Mouse (Mus musculus) neutrophil, adult 5-6 weeks (primary cell): ENCODE data around the gene Cep170b. TPM values are rescaled to one million over a fixed set of nuclear protein-coding genes. Genes with fewer than 3 reads are reported as not detected.

ENCODE experiments used
- ATAC-seq: fragments of 151-379, 151-347 bp; 2 replicates; pipeline ENCODE4 v1.8.0; 2017; ENCODE audit warnings: mild to moderate bottlenecking, moderate TSS enrichment; ENCODE audit not compliant: insufficient number of reproducible peaks, poor library complexity, low FRiP score, severe bottlenecking; ENCODE audit errors: extremely low read depth
- total RNA-seq: library from RNA; stranded (forward); fragments of 200-1000 nt; gene quantifications from 2 replicates; pipeline ENCODE4 v1.2.3, GENCODE M21; 2017

Gene Cep170b
- total RNA-seq, 1 experiment from 2014 or later, result 5.7 TPM

DNA sequence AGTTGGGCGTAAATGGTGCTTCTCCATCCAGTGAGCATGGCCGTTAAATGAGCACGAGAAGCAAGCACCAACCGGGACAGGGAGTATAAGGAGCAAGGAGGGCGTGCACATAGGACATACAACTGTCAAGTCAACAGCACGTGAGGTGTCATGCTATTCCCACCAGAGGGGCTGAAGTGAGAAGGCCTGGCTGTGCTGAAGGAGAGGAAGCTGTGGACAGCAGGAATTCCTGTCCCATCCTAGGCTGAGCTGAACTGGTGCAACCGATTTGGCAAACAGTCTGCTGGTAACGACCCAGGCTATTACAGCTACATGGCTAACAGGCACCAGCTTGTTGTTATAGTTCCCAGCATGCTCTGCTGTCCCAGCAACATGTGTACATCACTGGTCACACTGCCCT lies 70.8 kb downstream of the Cep170b start:
- no peak for ATAC-seq

GRCm38 (mm10) chr12:112793601-112794355 lies 73.5 kb downstream of the Cep170b start:
- ATAC-seq, result no peak

DNA sequence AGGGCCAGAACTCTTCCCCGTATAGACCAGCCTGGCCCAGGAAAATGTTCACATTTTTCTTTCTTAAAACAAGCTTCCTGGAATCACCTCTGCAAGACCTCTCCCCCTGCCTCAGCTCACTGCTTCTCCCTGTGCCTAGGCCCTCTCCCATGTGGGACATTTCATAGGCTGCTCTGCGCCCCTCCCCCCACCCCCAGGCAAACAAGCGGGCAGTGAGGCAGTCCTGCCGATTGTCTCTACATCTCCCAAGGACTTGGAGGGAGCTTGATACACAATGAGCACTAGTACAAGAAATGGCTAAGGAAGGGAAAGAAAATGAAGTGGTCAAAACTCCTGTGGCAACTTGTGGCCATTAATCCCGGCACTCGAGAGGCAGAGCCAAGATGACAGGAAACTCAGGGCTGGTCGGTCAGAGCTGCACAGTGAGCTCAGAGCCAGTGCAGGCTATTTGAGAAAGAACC lies 74.1 kb downstream of the Cep170b start:
- no peak for ATAC-seq

DNA sequence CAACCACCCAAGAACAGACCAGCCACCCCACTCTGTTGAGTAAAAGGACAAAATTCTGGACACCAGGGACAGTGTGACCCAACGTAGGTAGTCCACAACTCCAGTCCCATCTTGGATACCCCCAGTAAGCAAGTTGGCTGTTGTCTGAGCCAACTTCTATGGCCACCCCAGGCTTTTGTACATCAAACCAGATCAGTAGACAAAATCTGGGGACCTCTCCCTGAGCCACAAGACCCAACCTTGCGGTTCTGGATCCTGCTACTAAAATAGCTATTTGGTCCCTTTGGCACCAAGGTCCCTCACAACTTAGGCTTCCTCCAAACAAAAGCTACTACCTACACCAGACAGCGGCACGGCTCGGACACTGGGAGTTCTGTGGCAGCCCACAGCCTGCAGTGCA lies 74.7 kb downstream of the Cep170b start:
- no peak for ATAC-seq

- ATAC-seq, result no peak
These were observed 75.3 kb downstream of the Cep170b start for GRCm38 (mm10) chr12:112795466-112796104.

Other genes starting within 250 kb of the Cep170b start
- not detected in 2 replicates for gene A530016L24Rik, start 231.0 kb upstream of the Cep170b start, total RNA-seq
- gene Tmem179, start 203.7 kb upstream of the Cep170b start, total RNA-seq, result not detected in 2 replicates
- 5.8 and 6.5 TPM in 2 replicates for gene Inf2, start 131.7 kb upstream of the Cep170b start, total RNA-seq
- 39.0 and 45.2 TPM in 2 replicates for gene Adssl1, start 100.4 kb upstream of the Cep170b start, total RNA-seq
- gene Siva1, start 75.8 kb upstream of the Cep170b start, total RNA-seq, result 45.4 and 52.7 TPM in 2 replicates
- 197 and 218 TPM in 2 replicates for gene Akt1, start 45.6 kb upstream of the Cep170b start, total RNA-seq
- gene Zbtb42, start 41.6 kb upstream of the Cep170b start, total RNA-seq, result 13.4 and 15.0 TPM in 2 replicates
- gene Pld4, start 40.2 kb downstream of the Cep170b start, total RNA-seq, result 98.0 and 114 TPM in 2 replicates
- not detected in 2 replicates for gene Ahnak2, start 82.2 kb downstream of the Cep170b start, total RNA-seq
- gene Clba1, start 88.5 kb downstream of the Cep170b start, total RNA-seq, result 0.37 and 0.70 TPM in 2 replicates
- gene Cdca4, start 109.0 kb downstream of the Cep170b start, total RNA-seq, result 30.7 and 32.0 TPM in 2 replicates
- 40.9 and 41.1 TPM in 2 replicates for gene Gpr132, start 147.8 kb downstream of the Cep170b start, total RNA-seq
- gene Jag2, start 209.3 kb downstream of the Cep170b start, total RNA-seq, result 0.70 and 0.86 TPM in 2 replicates
- 4.2 and 4.7 TPM in 2 replicates for gene Nudt14, start 221.7 kb downstream of the Cep170b start, total RNA-seq